Mouse (Mus musculus): ENCODE measurements around the gene Imp4. TPM values are rescaled to one million over a fixed set of nuclear protein-coding genes. Genes with fewer than 3 reads are reported as not detected.
A peak's percentile ranks its signal among the peaks of the same experiment; 100 is the strongest.

Imp4 gene
- polyA plus RNA-seq, 1 experiment from 2014 or later: 91.1 TPM

- Histone ChIP-seq H3K36me3 (ENCODE audit: insufficient read depth) (peaks cover 22% of the 10 kb centered on the region), H3K4me2 (peak overlapping the region; percentile 71), H3K9ac (peak overlapping the region; percentile 59), H3K4me3 (ENCODE audit: low read depth, low read length) (peak overlapping the region; percentile 69), H3K9me3 (ENCODE audit: low read depth, low read length) (no peaks in the 10 kb centered on the region), H3K4me1 (ENCODE audit: insufficient read depth) (peaks cover 2% of the 10 kb centered on the region; the same call in 1 of the 2 replicates), H3K27me3 (ENCODE audit: insufficient read depth, low read length) (no peaks in the 10 kb centered on the region), H3K27ac (ENCODE audit: low read depth) (no peak overlapping the region)
- no peak for TF ChIP-seq CTCF (IDR thresholded peaks at IDR 0.05; ENCODE audit: low read depth)
- ATAC-seq (ENCODE audit: insufficient read depth) (no peak), DNase-seq (peak; percentile 6)
- 43% methylated on average over 14 of the region's 20 CpGs for WGBS
Measured at GRCm38 (mm10) chr1:34438381-34439051, 1.1 kb upstream of the Imp4 start.

- 5% methylated on average over 31 of the region's 31 CpGs for WGBS
- H3K27ac ChIP-seq (ENCODE audit: low read depth): no peak overlapping the region
Measured at GRCm38 (mm10) chr1:34439961-34440630, 445 bp downstream of the Imp4 start.

GRCm38 (mm10) chr1:34443124-34443523 lies 3.5 kb downstream of the Imp4 start:
- Histone ChIP-seq H3K9ac (no peak overlapping the region), H3K4me2 (no peak overlapping the region), H3K27ac (ENCODE audit: low read depth) (no peak overlapping the region), H3K9me3 (ENCODE audit: low read depth, low read length) (no peaks in the 10 kb centered on the region), H3K27me3 (ENCODE audit: insufficient read depth, low read length) (no peaks in the 10 kb centered on the region), H3K4me1 (ENCODE audit: insufficient read depth) (peaks cover 2% of the 10 kb centered on the region; the same call in 1 of the 2 replicates), H3K4me3 (ENCODE audit: low read depth, low read length) (no peak overlapping the region), H3K36me3 (ENCODE audit: insufficient read depth) (peaks cover 55% of the 10 kb centered on the region)
- WGBS: 83% methylated on average over 6 of the region's 6 CpGs
- DNase-seq (no peak), ATAC-seq (ENCODE audit: insufficient read depth) (no peak)
- no peak for TF ChIP-seq CTCF (IDR thresholded peaks at IDR 0.05; ENCODE audit: low read depth)

More at GRCm38 (mm10) chr1:34439961-34440630, 445 bp downstream of the Imp4 start:
- DNase-seq (peak; percentile 4), ATAC-seq (ENCODE audit: insufficient read depth) (peak; percentile 30; the same call in 1 of the 2 replicates)
- H3K4me2 ChIP-seq: peak overlapping the region; percentile 70
- H3K9ac ChIP-seq: peak overlapping the region; percentile 57
- no peaks in the 10 kb centered on the region for H3K27me3 ChIP-seq (ENCODE audit: insufficient read depth, low read length)
- H3K9me3 ChIP-seq (ENCODE audit: low read depth, low read length): no peaks in the 10 kb centered on the region
- peaks cover 2% of the 10 kb centered on the region; the same call in 1 of the 2 replicates for H3K4me1 ChIP-seq (ENCODE audit: insufficient read depth)
- H3K36me3 ChIP-seq (ENCODE audit: insufficient read depth): peaks cover 38% of the 10 kb centered on the region
- TF ChIP-seq CTCF (IDR thresholded peaks at IDR 0.05; ENCODE audit: low read depth): peak; percentile 51
- H3K4me3 ChIP-seq (ENCODE audit: low read depth, low read length): peak overlapping the region; percentile 69

- 29% methylated on average over 8 of the region's 8 CpGs for WGBS
- Histone ChIP-seq H3K27ac (ENCODE audit: low read depth) (no peak overlapping the region), H3K4me1 (ENCODE audit: insufficient read depth) (no peaks in the 10 kb centered on the region), H3K9ac (no peak overlapping the region), H3K4me3 (ENCODE audit: low read depth, low read length) (no peak overlapping the region), H3K36me3 (ENCODE audit: insufficient read depth) (no peaks in the 10 kb centered on the region), H3K9me3 (ENCODE audit: low read depth, low read length) (no peaks in the 10 kb centered on the region), H3K4me2 (no peak overlapping the region), H3K27me3 (ENCODE audit: insufficient read depth, low read length) (peaks cover 25% of the 10 kb centered on the region; the same call in 1 of the 2 replicates)
- TF ChIP-seq CTCF (IDR thresholded peaks at IDR 0.05; ENCODE audit: low read depth): no peak
- DNase-seq (peak; percentile 26), ATAC-seq (ENCODE audit: insufficient read depth) (no peak)
Measured at GRCm38 (mm10) chr1:34458431-34458830, 18.8 kb downstream of the Imp4 start.

GRCm38 (mm10) chr1:34459284-34460060 lies 19.8 kb downstream of the Imp4 start, which contains the start of gene Ptpn18:
Gene Ptpn18, plus strand, starts transcription at chr1:34459762.
- Histone ChIP-seq H3K4me3 (ENCODE audit: low read depth, low read length) (peak within 1 kb of the TSS; percentile 49), H3K4me1 (ENCODE audit: insufficient read depth) (no peaks in the 10 kb centered on the region), H3K4me2 (peak within 1 kb of the TSS; percentile 84), H3K27ac (ENCODE audit: low read depth) (0 out of 2 replicates have a peak within 1 kb of the TSS, but pooled peaks have one; percentile 30), H3K9ac (peak within 1 kb of the TSS; percentile 54), H3K9me3 (ENCODE audit: low read depth, low read length) (no peaks in the 10 kb centered on the region), H3K27me3 (ENCODE audit: insufficient read depth, low read length) (peaks cover 25% of the 10 kb centered on the region; the same call in 1 of the 2 replicates), H3K36me3 (ENCODE audit: insufficient read depth) (no peaks in the 10 kb centered on the region)
- peak; percentile 23 for TF ChIP-seq CTCF (IDR thresholded peaks at IDR 0.05; ENCODE audit: low read depth)
- DNase-seq (peak; percentile 94), ATAC-seq (ENCODE audit: insufficient read depth) (peak; percentile 93)
- WGBS: under 1% methylated on average over 48 of the region's 48 CpGs

GRCm38 (mm10) chr1:34460061-34460441 lies 20.4 kb downstream of the Imp4 start:
- Histone ChIP-seq H3K9me3 (ENCODE audit: low read depth, low read length) (no peaks in the 10 kb centered on the region), H3K4me1 (ENCODE audit: insufficient read depth) (no peaks in the 10 kb centered on the region), H3K4me2 (peak overlapping the region; percentile 84), H3K9ac (peak overlapping the region; percentile 54), H3K27me3 (ENCODE audit: insufficient read depth, low read length) (peaks cover 25% of the 10 kb centered on the region; the same call in 1 of the 2 replicates), H3K27ac (ENCODE audit: low read depth) (0 out of 2 replicates have a peak overlapping the region, but pooled peaks have one; percentile 30), H3K36me3 (ENCODE audit: insufficient read depth) (no peaks in the 10 kb centered on the region), H3K4me3 (ENCODE audit: low read depth, low read length) (peak overlapping the region; percentile 49)
- DNase-seq (peak; percentile 16), ATAC-seq (ENCODE audit: insufficient read depth) (no peak; the same call in 1 of the 2 replicates)
- WGBS: 2% methylated on average over 15 of the region's 15 CpGs
- no peak for TF ChIP-seq CTCF (IDR thresholded peaks at IDR 0.05; ENCODE audit: low read depth)

All from lung, embryonic 14.5 days (tissue).